Mouse (Mus musculus) liver, postnatal 0 days (tissue): ENCODE measurements around the gene Sh3glb2. TPM values are rescaled to one million over a fixed set of nuclear protein-coding genes. Genes with fewer than 3 reads are reported as not detected.

Experiments used
- ATAC-seq: fragments of 200-750 bp; cut with Nextera tagmentation; 2 replicates; pipeline ENCODE4 v1.8.0; 2017; ENCODE audit warnings: mild to moderate bottlenecking, moderate library complexity
- DNase-seq: peaks from one replicate; pipeline ENCODE4 v3.0.0-alpha.2; 2016
- H3K27ac ChIP-seq: fragments of 300-500 bp; sonication (generic); 2 replicates; pipeline ENCODE4 v1.5.1; 2014; ENCODE audit warnings: antibody characterized with exemption, moderate library complexity, mild to moderate bottlenecking, low read depth
- H3K27me3 ChIP-seq: fragments of 300-500 bp; sonication (generic); 2 replicates; pipeline ENCODE4 v1.6.1; 2014; ENCODE audit warnings: low read length, control low read depth, mixed read lengths; ENCODE audit not compliant: insufficient read depth
- H3K36me3 ChIP-seq: fragments of 300-500 bp; sonication (generic); replicated peaks from 2 replicates; pipeline ENCODE4 v1.6.1; 2014; ENCODE audit warnings: mild to moderate bottlenecking, control low read depth, low read length, moderate library complexity, mixed read lengths; ENCODE audit not compliant: insufficient read depth
- H3K4me1 ChIP-seq: fragments of 300-500 bp; sonication (generic); 2 replicates; pipeline ENCODE4 v1.6.1; 2014; ENCODE audit warnings: antibody characterized with exemption, mild to moderate bottlenecking, control low read depth; ENCODE audit not compliant: insufficient read depth
- H3K4me2 ChIP-seq: fragments of 300-500 bp; sonication (generic); 2 replicates; pipeline ENCODE4 v1.6.1; 2014; ENCODE audit warnings: low read depth, mild to moderate bottlenecking, low read length, moderate library complexity, mixed read lengths
- H3K4me3 ChIP-seq: fragments of 300-500 bp; sonication (generic); 2 replicates; pipeline ENCODE4 v1.5.1; 2014; ENCODE audit warnings: low read depth, low read length
- H3K9ac ChIP-seq: fragments of 300-500 bp; sonication (generic); replicated peaks from 2 replicates; pipeline ENCODE4 v1.6.1; 2014; ENCODE audit warnings: mild to moderate bottlenecking, moderate library complexity
- H3K9me3 ChIP-seq: fragments of 300-500 bp; sonication (generic); 2 replicates; pipeline ENCODE4 v1.6.1; 2016; ENCODE audit warnings: mild to moderate bottlenecking, control low read depth, low read length, mixed read lengths
- CTCF ChIP-seq: sonication (generic); IDR thresholded peaks from 2 replicates; pipeline ENCODE4 v1.5.1; 2016; ENCODE audit warnings: antibody characterized with exemption, low read depth
- EP300 ChIP-seq: IDR thresholded peaks from 2 replicates; pipeline ENCODE4 v1.6.1; 2016; ENCODE audit warnings: antibody characterized with exemption, low read depth, mild to moderate bottlenecking
- WGBS: fragments of 180-500 bp; shearing (Covaris S2); extraction: QIAGEN DNeasy Blood & Tissue Kit; methylation state at CpG from one replicate; pipeline ENCODE4 v1.1.7; 2014; ENCODE audit not compliant: insufficient replicate concordance; 5-methylcytosine and 5-hydroxymethylcytosine counted together
- polyA plus RNA-seq: library from polyadenylated mRNA; unstranded; fragments of >200 nt; fragmentation: Nextera tagmentation; extraction: Ambion mirVana; gene quantifications from 2 replicates; pipeline ENCODE4 v1.2.1, GENCODE M21; 2015

Sh3glb2 gene
- polyA plus RNA-seq, 1 experiment from 2014 or later, result 14.4 TPM

DNA sequence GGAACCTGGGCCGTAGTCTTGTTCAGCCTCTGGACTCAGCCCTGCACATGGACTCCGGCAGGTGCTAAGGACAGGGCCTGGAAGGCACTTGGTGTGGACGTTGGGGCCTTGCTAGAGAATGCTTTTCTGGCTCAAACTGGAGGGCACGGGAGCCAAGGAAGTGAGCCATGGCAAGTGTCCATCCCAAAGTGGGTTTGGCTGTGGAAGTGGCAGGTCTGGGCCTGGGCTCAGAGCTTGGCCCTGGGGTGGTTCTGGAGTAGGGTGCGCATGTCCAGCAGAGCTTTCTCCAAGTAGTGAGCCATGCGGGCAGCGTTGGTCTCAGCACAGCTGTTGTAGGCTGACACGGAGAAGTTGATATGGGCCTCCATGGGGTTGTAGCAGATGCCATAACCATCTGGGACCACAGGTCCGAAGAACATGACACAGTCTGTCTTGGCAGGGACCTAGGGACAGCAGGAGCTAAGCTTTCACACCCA lies 43.3 kb upstream of the Sh3glb2 start:
- no peaks in the 10 kb centered on the region for H3K27me3 ChIP-seq
- no peak overlapping the region for H3K9ac ChIP-seq
- H3K4me3 ChIP-seq, result no peak overlapping the region
- no peaks in the 10 kb centered on the region for H3K9me3 ChIP-seq
- 89% methylated on average over 9 of the region's 9 CpGs for WGBS
- DNase-seq (no peak), ATAC-seq (no peak)
- no peaks in the 10 kb centered on the region for H3K4me1 ChIP-seq
- H3K36me3 ChIP-seq, result peaks cover 65% of the 10 kb centered on the region
- TF ChIP-seq EP300, result no peak
- no peak for TF ChIP-seq CTCF
- H3K27ac ChIP-seq, result no peak overlapping the region
- H3K4me2 ChIP-seq, result no peak overlapping the region

DNA sequence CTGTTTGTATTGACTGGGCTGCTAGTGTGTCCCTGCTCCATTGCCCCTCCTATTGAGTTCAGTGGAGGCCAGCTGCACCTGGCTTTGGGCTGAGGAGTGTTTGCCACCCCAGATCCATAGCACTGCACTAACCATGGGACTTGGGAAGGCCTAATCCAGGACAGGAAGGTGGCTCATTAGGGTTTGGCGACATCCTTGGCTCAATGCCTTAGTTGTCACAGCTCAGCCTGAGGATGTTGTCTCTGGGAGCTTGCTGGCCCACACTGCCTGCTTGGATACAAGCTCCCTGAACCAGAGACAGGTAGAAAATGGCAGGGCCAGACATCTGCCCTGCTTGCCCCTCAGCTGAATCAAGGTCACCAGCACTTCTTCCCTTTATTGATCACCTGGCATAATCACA lies 42.4 kb upstream of the Sh3glb2 start:
- no peaks in the 10 kb centered on the region for H3K27me3 ChIP-seq
- TF ChIP-seq EP300, result no peak
- no peak for TF ChIP-seq CTCF
- H3K9me3 ChIP-seq, result no peaks in the 10 kb centered on the region
- H3K4me3 ChIP-seq, result no peak overlapping the region
- 81% methylated on average over 1 of the region's 1 CpGs for WGBS
- H3K36me3 ChIP-seq, result peaks cover 64% of the 10 kb centered on the region
- H3K4me1 ChIP-seq, result no peaks in the 10 kb centered on the region
- ATAC-seq, result no peak
- no peak overlapping the region for H3K4me2 ChIP-seq
- H3K27ac ChIP-seq, result no peak overlapping the region
- no peak for DNase-seq
- H3K9ac ChIP-seq, result no peak overlapping the region

DNA sequence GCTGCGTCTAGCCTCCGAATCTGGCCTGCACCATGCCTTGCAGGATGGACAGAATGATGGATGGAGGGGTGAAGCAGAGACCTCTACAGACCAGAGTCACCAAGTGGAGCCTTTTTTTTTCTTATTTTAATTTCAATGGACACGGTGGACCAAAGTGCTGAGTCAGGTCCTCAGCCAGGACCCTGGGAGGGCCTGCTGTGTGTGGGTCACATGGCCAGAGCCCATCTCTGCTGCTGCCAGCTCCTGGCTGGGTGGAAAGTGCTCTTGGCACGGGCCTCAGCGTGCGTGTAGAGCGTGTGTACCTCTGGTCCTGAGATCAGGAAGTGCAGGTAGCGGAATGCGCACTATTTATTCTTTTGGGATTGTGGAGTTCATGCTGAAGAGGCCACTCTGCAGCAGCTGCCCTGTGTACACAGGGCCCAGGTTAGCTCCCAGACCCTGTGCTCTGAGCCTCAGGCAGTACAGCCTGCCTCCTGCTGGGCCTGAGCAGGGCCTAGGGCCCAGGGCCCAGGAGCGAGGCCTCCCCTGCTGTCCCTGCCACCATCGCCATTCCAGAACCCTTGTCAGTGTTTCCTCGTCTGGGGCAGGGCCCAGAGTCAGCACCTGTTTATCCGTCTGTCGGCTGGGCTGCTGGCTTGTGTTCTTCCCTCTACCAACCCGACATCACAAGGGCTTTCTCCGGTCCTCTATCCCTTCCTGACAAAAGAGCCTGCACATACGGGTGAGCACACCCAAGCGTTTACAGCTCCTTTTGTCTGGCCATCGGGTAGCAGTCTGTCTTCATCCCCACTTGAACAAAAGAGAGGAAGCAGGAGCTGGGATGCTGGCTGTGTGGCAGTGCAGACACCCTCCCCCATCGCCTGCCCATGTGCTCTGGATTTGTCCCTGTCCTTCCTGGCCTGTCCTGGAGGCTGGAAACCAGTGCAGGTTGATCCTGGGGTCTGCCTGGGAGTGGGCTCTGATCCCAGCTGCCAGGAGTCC lies 40.3 kb upstream of the Sh3glb2 start:
- no peak for ATAC-seq
- DNase-seq, result no peak
- H3K9ac ChIP-seq, result no peak overlapping the region
- H3K27ac ChIP-seq, result no peak overlapping the region
- H3K9me3 ChIP-seq, result no peaks in the 10 kb centered on the region
- WGBS, result 81% methylated on average over 20 of the region's 20 CpGs
- no peaks in the 10 kb centered on the region for H3K27me3 ChIP-seq
- no peaks in the 10 kb centered on the region for H3K4me1 ChIP-seq
- TF ChIP-seq CTCF, result no peak
- no peak for TF ChIP-seq EP300
- no peak overlapping the region for H3K4me3 ChIP-seq
- H3K36me3 ChIP-seq, result peaks cover 50% of the 10 kb centered on the region
- H3K4me2 ChIP-seq, result no peak overlapping the region

DNA sequence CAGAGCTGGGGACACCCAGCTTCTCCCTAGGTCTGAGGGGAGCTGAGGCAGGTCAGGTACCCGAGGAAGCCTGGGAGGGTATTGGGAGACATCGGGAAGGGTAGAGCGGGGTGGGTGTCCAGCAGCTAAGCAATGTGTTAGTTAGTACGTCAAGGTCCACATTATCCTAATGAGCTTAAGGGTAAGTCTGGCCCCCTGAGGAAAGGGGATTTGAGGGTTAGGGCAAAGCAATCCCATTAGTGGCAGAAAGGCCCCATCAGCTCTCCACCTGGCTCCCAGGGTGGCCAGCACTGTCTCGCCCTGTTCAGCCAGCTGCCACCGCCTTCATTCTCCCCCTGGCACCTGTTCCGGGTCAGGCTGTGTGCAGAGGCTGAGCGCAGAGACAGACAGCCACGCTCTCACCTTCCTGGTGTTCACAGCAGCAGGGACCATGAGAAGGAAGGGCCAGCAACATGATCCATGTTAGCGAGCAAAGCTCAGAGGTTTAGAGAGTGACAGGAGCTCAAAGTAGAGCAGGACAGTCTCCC lies 38.9 kb upstream of the Sh3glb2 start:
- Histone ChIP-seq H3K9me3 (no peaks in the 10 kb centered on the region), H3K9ac (no peak overlapping the region), H3K4me3 (no peak overlapping the region), H3K27ac (no peak overlapping the region), H3K4me2 (no peak overlapping the region), H3K27me3 (no peaks in the 10 kb centered on the region), H3K36me3 (peaks cover 39% of the 10 kb centered on the region), H3K4me1 (peaks cover 6% of the 10 kb centered on the region)
- 93% methylated on average over 10 of the region's 10 CpGs for WGBS
- TF ChIP-seq CTCF, result no peak
- no peak for TF ChIP-seq EP300
- DNase-seq (no peak), ATAC-seq (no peak)

DNA sequence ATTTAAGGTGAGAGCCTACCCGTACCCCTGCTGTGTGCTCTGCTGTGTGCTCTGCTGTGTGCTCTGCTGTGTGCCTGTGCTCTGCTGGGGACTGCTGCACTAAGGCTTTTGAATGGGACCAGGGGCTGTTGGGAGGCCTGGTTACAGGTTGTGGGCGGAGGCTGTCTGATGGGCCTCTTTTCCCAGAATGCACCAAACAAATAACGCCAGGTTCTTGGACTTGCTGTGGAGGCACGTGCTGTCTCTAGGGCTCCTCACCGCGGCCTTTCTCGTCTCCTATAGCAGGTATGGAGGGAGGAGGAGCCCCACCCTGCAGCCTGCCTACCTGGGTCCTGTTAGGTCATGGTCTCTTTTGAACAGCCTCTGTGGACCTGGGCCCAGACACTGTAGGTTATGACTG lies 37.1 kb upstream of the Sh3glb2 start:
- Histone ChIP-seq H3K9ac (no peak overlapping the region), H3K36me3 (peaks cover 23% of the 10 kb centered on the region), H3K4me3 (no peak overlapping the region), H3K27me3 (no peaks in the 10 kb centered on the region), H3K9me3 (no peaks in the 10 kb centered on the region), H3K4me2 (no peak overlapping the region), H3K4me1 (peaks cover 9% of the 10 kb centered on the region), H3K27ac (no peak overlapping the region)
- DNase-seq, result no peak
- no peak for ATAC-seq
- WGBS, result 73% methylated on average over 7 of the region's 7 CpGs
- TF ChIP-seq CTCF (no peak), EP300 (no peak)

DNA sequence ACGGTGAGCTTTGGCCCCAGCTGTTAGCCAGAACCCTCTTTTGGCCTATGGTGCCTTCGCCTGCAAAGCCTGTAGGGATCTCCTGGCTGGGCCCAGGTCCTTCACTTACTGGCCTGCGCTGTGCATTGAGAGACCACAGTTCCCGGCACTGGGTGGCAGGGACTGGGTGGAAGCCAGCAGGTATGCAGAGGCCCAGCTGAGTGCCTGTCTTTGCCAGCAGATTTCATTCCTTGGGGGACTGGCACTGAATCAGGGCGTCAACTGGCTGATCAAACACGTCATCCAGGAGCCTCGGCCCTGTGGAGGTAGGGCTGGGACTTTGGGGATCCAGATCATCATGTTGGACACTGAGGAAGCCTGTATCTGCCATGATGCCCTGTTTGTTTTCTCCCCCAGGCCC lies 36.6 kb upstream of the Sh3glb2 start:
- H3K36me3 ChIP-seq, result peaks cover 23% of the 10 kb centered on the region

More for the DNA sequence above, 36.6 kb upstream of the Sh3glb2 start:
- H3K9me3 ChIP-seq, result no peaks in the 10 kb centered on the region
- no peak for TF ChIP-seq EP300
- TF ChIP-seq CTCF, result no peak
- DNase-seq (no peak), ATAC-seq (no peak)
- no peak overlapping the region for H3K9ac ChIP-seq
- H3K4me1 ChIP-seq, result peaks cover 9% of the 10 kb centered on the region
- H3K27ac ChIP-seq, result no peak overlapping the region
- H3K4me3 ChIP-seq, result no peak overlapping the region
- H3K4me2 ChIP-seq, result no peak overlapping the region
- WGBS, result 84% methylated on average over 7 of the region's 7 CpGs
- no peaks in the 10 kb centered on the region for H3K27me3 ChIP-seq
